Mouse (Mus musculus): ENCODE results near the gene Zfp57. TPM values are rescaled to one million over a fixed set of nuclear protein-coding genes. Genes with fewer than 3 reads are reported as not detected.

The Zfp57 gene
- polyA plus RNA-seq, 1 experiment from 2014 or later, result 8.6 TPM

GRCm38 (mm10) chr17:37056957-37057356 lies 56.0 kb downstream of the Zfp57 start:
- no peaks in the 10 kb centered on the region for H3K4me1 ChIP-seq (replicated peaks; ENCODE audit: control insufficient read depth, insufficient read depth, low read length)
- H3K4me3 ChIP-seq (ENCODE audit: low read depth, low read length), result no peak overlapping the region
- H3K36me3 ChIP-seq (ENCODE audit: control insufficient read depth, insufficient read depth), result peaks cover 24% of the 10 kb centered on the region; the same call in 1 of the 2 replicates
- H3K4me2 ChIP-seq (replicated peaks; ENCODE audit: low read depth), result no peak overlapping the region
- H3K27me3 ChIP-seq (replicated peaks; ENCODE audit: control insufficient read depth, insufficient read depth, low read length), result no peaks in the 10 kb centered on the region
- ATAC-seq, result no peak
- H3K9ac ChIP-seq (ENCODE audit: low read depth, low read length), result no peak overlapping the region
- no peak overlapping the region for H3K27ac ChIP-seq (ENCODE audit: low read depth, low read length)
- H3K9me3 ChIP-seq (ENCODE audit: control insufficient read depth), result no peaks in the 10 kb centered on the region
- TF ChIP-seq CTCF (IDR thresholded peaks at IDR 0.05; ENCODE audit: low read depth), result no peak
- WGBS, result 92% methylated on average over 6 of the region's 6 CpGs

Other genes starting within 250 kb of the Zfp57 start
- gene H2-M10.5, start 228.3 kb upstream of the Zfp57 start, polyA plus RNA-seq (2015; fragmentation: Nextera tagmentation; extraction: Ambion mirVana), result not detected in 2 replicates
- not detected in 2 replicates for gene H2-M10.6, start 189.0 kb upstream of the Zfp57 start, polyA plus RNA-seq (2015; fragmentation: Nextera tagmentation; extraction: Ambion mirVana)
- 27.4 and 32.2 TPM in 2 replicates for gene Trim26, start 164.0 kb upstream of the Zfp57 start, polyA plus RNA-seq (2015; fragmentation: Nextera tagmentation; extraction: Ambion mirVana)
- 16.4 and 23.0 TPM in 2 replicates for gene Trim15, start 134.0 kb upstream of the Zfp57 start, polyA plus RNA-seq (2015; fragmentation: Nextera tagmentation; extraction: Ambion mirVana)
- 0.07 and 0.21 TPM in 2 replicates for gene Trim10, start 131.6 kb upstream of the Zfp57 start, polyA plus RNA-seq (2015; fragmentation: Nextera tagmentation; extraction: Ambion mirVana)
- gene Trim40, start 111.0 kb upstream of the Zfp57 start, polyA plus RNA-seq (2015; fragmentation: Nextera tagmentation; extraction: Ambion mirVana), result 6.8 TPM in 2 replicates
- gene Trim31, start 103.0 kb upstream of the Zfp57 start, polyA plus RNA-seq (2015; fragmentation: Nextera tagmentation; extraction: Ambion mirVana), result 53.7 and 56.2 TPM in 2 replicates
- gene Rnf39, start 58.2 kb upstream of the Zfp57 start, polyA plus RNA-seq (2015; fragmentation: Nextera tagmentation; extraction: Ambion mirVana), result 1.7 and 2.2 TPM in 2 replicates
- gene Ppp1r11, start 49.4 kb upstream of the Zfp57 start, polyA plus RNA-seq (2015; fragmentation: Nextera tagmentation; extraction: Ambion mirVana), result 91.6 and 96.1 TPM in 2 replicates
- gene Znrd1, start 42.6 kb upstream of the Zfp57 start, polyA plus RNA-seq (2015; fragmentation: Nextera tagmentation; extraction: Ambion mirVana), result 59.1 and 60.1 TPM in 2 replicates
- gene Znrd1as, start 42.6 kb upstream of the Zfp57 start, polyA plus RNA-seq (2015; fragmentation: Nextera tagmentation; extraction: Ambion mirVana), result 5.6 and 6.4 TPM in 2 replicates
- not detected in 2 replicates for gene 2410137M14Rik, start 19.9 kb upstream of the Zfp57 start, polyA plus RNA-seq (2015; fragmentation: Nextera tagmentation; extraction: Ambion mirVana)
- 0.05 TPM in 1 of 2 replicates, not detected in the other for gene H2-M5, start 11.6 kb upstream of the Zfp57 start, polyA plus RNA-seq (2015; fragmentation: Nextera tagmentation; extraction: Ambion mirVana)
- gene Mog, start 22.2 kb downstream of the Zfp57 start, polyA plus RNA-seq (2015; fragmentation: Nextera tagmentation; extraction: Ambion mirVana), result not detected in 2 replicates
- gene Gabbr1, start 44.8 kb downstream of the Zfp57 start, polyA plus RNA-seq (2015; fragmentation: Nextera tagmentation; extraction: Ambion mirVana), result 4.1 and 4.4 TPM in 2 replicates
- gene Olfr90, start 87.3 kb downstream of the Zfp57 start, polyA plus RNA-seq (2015; fragmentation: Nextera tagmentation; extraction: Ambion mirVana), result not detected in 2 replicates
- not detected in 2 replicates for gene Olfr91, start 97.1 kb downstream of the Zfp57 start, polyA plus RNA-seq (2015; fragmentation: Nextera tagmentation; extraction: Ambion mirVana)
- gene Olfr92, start 118.9 kb downstream of the Zfp57 start, polyA plus RNA-seq (2015; fragmentation: Nextera tagmentation; extraction: Ambion mirVana), result not detected in 2 replicates
- not detected in 2 replicates for gene Olfr93, start 160.3 kb downstream of the Zfp57 start, polyA plus RNA-seq (2015; fragmentation: Nextera tagmentation; extraction: Ambion mirVana)
- 5.2 and 5.3 TPM in 2 replicates for gene Ubd, start 192.7 kb downstream of the Zfp57 start, polyA plus RNA-seq (2015; fragmentation: Nextera tagmentation; extraction: Ambion mirVana)
- not detected in 2 replicates for gene Olfr94, start 199.8 kb downstream of the Zfp57 start, polyA plus RNA-seq (2015; fragmentation: Nextera tagmentation; extraction: Ambion mirVana)
- not detected in 2 replicates for gene Olfr95, start 212.0 kb downstream of the Zfp57 start, polyA plus RNA-seq (2015; fragmentation: Nextera tagmentation; extraction: Ambion mirVana)
- gene Olfr96, start 219.0 kb downstream of the Zfp57 start, polyA plus RNA-seq (2015; fragmentation: Nextera tagmentation; extraction: Ambion mirVana), result not detected in 2 replicates
- not detected in 2 replicates for gene Olfr97, start 236.2 kb downstream of the Zfp57 start, polyA plus RNA-seq (2015; fragmentation: Nextera tagmentation; extraction: Ambion mirVana)

All from intestine, postnatal 0 days (tissue).